Mouse (Mus musculus): ENCODE data around the gene Etl4.

DNA sequence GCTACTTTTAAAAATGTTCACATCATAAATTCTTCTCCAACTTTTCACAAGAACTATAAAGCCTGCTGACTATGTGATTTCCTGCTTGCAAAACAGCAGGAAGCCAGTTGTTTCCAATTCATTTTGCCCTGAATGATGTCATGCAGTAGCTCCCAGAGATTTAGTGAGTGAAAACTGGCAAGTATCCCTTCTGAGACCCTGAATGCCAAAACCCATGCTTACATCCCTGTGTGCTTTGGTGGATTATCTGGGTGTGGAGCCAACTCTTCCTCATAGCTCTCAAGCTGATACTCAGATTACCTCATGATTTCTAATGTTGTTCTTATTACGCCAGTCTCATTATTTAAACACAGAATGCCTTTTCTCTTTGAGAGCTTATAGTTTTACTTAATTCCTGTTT, 37.7 kb upstream of the Etl4 start:
- no peak for TF ChIP-seq POLR2A (IDR thresholded peaks at IDR 0.05; ENCODE audit: insufficient read length, low read depth)
- TF ChIP-seq MAX (IDR thresholded peaks at IDR 0.05; ENCODE audit: low read depth): no peak
- TF ChIP-seq TCF12 (IDR thresholded peaks at IDR 0.05; ENCODE audit: insufficient read depth, poor library complexity, severe bottlenecking): no peak
- TF ChIP-seq MYOD1 (IDR thresholded peaks at IDR 0.05; ENCODE audit: control insufficient read depth in 1 of 3, insufficient read length in 2 of 3, low read depth in 2 of 3): no peak
- TF ChIP-seq POLR2AphosphoS2 (IDR thresholded peaks at IDR 0.05; ENCODE audit: insufficient read length, low read depth): no peak

Data from myocyte (in vitro differentiated cells).